Mouse (Mus musculus) bone marrow, adult 2 months (tissue): ENCODE results near the gene Gpr89. TPM values are rescaled to one million over a fixed set of nuclear protein-coding genes. Genes with fewer than 3 reads are reported as not detected.

ENCODE experiments used
- H3K27ac ChIP-seq: fragments of 200-500 bp; 2 replicates; pipeline ENCODE4 v1.5.1; 2012; ENCODE audit warnings: low read depth, mild to moderate bottlenecking, control low read depth, inconsistent platforms, low read length; ENCODE audit not compliant: control insufficient read depth, poor library complexity, insufficient read depth
- H3K4me1 ChIP-seq: fragments of 200-500 bp; 2 replicates; pipeline ENCODE4 v1.6.1; 2011; ENCODE audit warnings: low read length; ENCODE audit not compliant: control insufficient read depth, insufficient read depth
- H3K4me3 ChIP-seq: fragments of 200-500 bp; replicated peaks from 2 replicates; pipeline ENCODE3; 2011; ENCODE audit warnings: mild to moderate bottlenecking, low read depth, low read length, control low read depth; ENCODE audit not compliant: control insufficient read depth
- CTCF ChIP-seq: fragments of 200-500 bp; IDR thresholded peaks from 2 replicates; pipeline ENCODE4 v1.5.1; 2011; ENCODE audit warnings: low read length, control low read depth; ENCODE audit not compliant: control insufficient read depth, insufficient read depth
- POLR2A ChIP-seq: fragments of 200-500 bp; IDR thresholded peaks from 2 replicates; pipeline ENCODE4 v1.6.1; 2011; ENCODE audit warnings: low read depth, mild to moderate bottlenecking, control low read depth, low read length, borderline replicate concordance; ENCODE audit not compliant: control insufficient read depth
- WGBS: fragments of 180-500 bp; shearing (Covaris S2); methylation state at CpG from one replicate; pipeline ENCODE4 v1.1.7; 2018; 5-methylcytosine and 5-hydroxymethylcytosine counted together
- polyA plus RNA-seq: library from polyadenylated mRNA; stranded (reverse); fragments of >200 nt; gene quantifications from 2 replicates; pipeline ENCODE4 v1.2.4, GENCODE M21; 2011; ENCODE audit warnings: low replicate concordance; ENCODE audit not compliant: missing spikeins, insufficient read depth, insufficient read length

Gene Gpr89
- polyA plus RNA-seq, 1 experiment, result 8.8 TPM

GRCm38 (mm10) chr3:96845191-96845590 is 60.0 kb downstream of the Gpr89 start:
- H3K4me1 ChIP-seq, result no peaks in the 10 kb centered on the region
- no peak overlapping the region for H3K4me3 ChIP-seq
- TF ChIP-seq CTCF, result no peak
- no peak for TF ChIP-seq POLR2A
- no peak overlapping the region for H3K27ac ChIP-seq
- 86% methylated on average over 6 of the region's 6 CpGs for WGBS

DNA sequence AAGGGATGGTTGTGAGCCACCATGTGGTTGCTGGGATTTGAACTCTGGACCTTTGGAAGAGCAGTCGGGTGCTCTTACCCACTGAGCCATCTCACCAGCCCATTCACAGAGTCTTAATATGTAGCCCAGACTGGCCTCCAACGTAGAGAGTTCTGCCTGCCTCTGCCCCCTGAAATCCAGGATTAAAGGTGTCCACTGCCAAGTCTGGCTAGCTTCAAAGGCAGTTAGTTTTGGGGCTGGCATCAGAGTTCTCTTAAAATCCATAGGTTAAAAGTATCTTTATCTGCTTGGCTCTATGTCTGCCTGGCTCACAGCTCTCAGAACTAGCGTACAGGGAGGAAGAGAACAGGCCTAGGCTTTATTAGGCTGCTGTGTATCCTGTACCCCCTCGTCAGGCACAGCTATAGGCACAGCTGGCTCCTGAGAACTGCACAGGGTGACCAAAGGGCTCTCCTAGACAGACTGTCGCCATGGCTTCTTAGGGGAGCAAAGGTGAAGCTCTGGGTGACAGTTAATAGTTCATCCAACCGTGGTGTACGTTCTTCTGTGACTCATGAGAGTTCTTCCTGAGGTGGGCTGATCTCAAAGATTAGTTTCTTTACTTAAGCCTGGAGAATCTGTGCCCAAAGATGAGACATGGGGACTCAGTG is 66.0 kb downstream of the Gpr89 start:
- Histone ChIP-seq H3K4me3 (no peak overlapping the region), H3K27ac (no peak overlapping the region), H3K4me1 (no peaks in the 10 kb centered on the region)
- 77% methylated on average over 7 of the region's 7 CpGs for whole genome bisulfite sequencing
- no peak for TF ChIP-seq POLR2A
- no peak for TF ChIP-seq CTCF

GRCm38 (mm10) chr3:96836414-96836813 is 68.7 kb downstream of the Gpr89 start:
- Histone ChIP-seq H3K4me3 (no peak overlapping the region), H3K27ac (no peak overlapping the region), H3K4me1 (no peaks in the 10 kb centered on the region)
- WGBS, result 53% methylated on average over 2 of the region's 2 CpGs
- no peak for TF ChIP-seq CTCF
- TF ChIP-seq POLR2A, result no peak

GRCm38 (mm10) chr3:96834587-96835348 is 70.4 kb downstream of the Gpr89 start:
- no peak overlapping the region for H3K27ac ChIP-seq
- no peak overlapping the region for H3K4me3 ChIP-seq
- 76% methylated on average over 7 of the region's 7 CpGs for WGBS
- TF ChIP-seq CTCF, result no peak
- TF ChIP-seq POLR2A, result no peak
- H3K4me1 ChIP-seq, result no peaks in the 10 kb centered on the region

DNA sequence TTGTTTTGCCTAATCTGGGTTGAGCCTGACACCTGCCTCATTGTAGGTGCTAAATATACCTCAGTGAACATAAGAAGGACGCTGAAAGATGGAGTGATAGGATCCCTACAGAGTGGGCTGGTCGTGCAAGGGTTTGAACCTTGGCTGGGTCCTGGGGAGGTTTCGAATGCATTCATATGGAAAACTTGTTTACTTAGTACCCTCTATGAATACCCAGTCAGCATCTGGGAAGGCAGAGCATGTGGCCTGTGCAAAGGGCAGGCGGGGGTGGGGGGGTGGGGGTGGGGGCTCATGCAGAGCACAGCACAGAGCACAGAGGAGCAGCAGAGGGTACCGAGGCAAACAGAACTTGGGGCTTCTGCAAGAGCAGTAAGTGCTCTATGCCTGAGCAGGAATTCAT is 72.2 kb downstream of the Gpr89 start:
- Histone ChIP-seq H3K4me3 (no peak overlapping the region), H3K4me1 (no peaks in the 10 kb centered on the region), H3K27ac (no peak overlapping the region)
- WGBS, result 76% methylated on average over 5 of the region's 5 CpGs
- TF ChIP-seq CTCF (no peak), POLR2A (no peak)

DNA sequence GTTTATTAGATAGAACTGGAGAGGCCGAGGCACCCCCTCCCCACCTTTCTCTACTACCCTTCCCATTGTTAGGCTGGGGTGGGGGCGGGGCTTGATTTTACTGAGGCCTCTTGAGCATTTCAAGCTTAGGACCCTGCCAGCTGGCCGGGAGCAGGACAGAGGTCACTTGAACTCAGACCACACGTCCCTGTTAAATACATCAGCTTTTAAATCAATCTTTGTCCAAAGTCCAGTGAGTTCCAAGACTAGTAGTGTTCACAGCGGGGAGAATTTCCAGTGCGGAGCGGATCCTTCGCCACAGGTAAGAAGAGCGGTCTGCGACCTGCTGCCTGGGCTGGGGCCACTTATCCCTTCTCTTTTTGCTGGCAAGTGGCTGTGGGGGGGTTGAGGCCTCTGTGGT is 75.3 kb downstream of the Gpr89 start:
- WGBS, result 89% methylated on average over 10 of the region's 10 CpGs
- no peak overlapping the region for H3K27ac ChIP-seq
- TF ChIP-seq POLR2A (no peak), CTCF (no peak)

DNA sequence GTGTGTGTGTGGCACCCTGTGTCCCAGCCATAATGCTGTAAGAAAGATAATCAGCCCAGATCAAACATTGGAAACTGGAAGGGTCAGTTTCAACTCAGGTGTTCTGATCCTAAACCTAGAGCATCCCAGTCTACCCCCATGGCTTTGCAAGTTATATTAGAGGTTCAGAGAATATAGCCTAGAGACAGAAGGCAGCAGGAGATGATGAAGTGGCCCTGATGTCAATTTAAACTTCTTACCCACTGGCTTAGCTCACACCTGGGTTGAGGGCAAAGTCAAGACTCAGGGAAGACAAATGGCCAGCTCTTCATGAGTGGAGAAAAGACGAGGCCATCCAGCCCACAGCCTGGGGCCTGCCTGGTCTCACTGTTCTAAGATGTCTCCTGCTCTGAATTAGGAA is 76.2 kb downstream of the Gpr89 start, which contains the start of the genes Pdzk1 and Cd160:
Gene Pdzk1, plus strand, starts transcription at position 301 of the 400 bp plus-strand sequence.
Gene Cd160, minus strand, starts transcription at position 368 of the 400 bp plus-strand sequence.
- Histone ChIP-seq H3K27ac (no peak within 1 kb of the TSS), H3K4me1 (no peaks in the 10 kb centered on the region), H3K4me3 (no peak within 1 kb of the TSS)
- no peak for TF ChIP-seq POLR2A
- no peak for TF ChIP-seq CTCF
- 64% methylated on average over 1 of the region's 1 CpGs for WGBS

More for the DNA sequence above, 75.3 kb downstream of the Gpr89 start:
- no peaks in the 10 kb centered on the region for H3K4me1 ChIP-seq
- H3K4me3 ChIP-seq, result no peak overlapping the region

DNA sequence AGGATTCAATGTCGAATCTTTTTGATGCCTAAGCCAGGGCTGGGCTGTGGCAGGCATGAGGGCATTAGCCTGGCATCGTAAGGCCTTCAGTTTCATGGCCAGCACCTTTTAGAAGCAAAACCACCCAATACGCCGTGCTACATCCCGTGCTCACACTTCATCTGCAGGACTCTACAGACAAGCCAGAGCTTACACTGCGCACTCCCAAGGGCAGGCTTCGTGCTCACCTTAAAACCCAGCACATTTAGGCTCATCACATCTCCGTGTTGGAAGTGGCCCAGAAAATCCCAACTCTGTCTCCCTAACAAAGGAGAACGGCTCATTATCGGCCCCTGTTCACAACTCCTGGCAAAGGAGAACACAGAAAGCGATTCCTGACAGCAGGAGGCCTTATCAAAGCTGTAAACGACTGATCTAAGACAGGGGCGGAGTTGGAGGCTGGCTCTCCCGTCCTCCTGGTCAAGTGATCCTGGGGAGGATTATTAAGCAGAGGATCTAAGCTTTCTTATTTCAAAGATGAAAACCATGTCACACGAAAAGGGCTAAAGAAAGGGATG is 76.8 kb downstream of the Gpr89 start:
- H3K4me1 ChIP-seq, result no peaks in the 10 kb centered on the region
- 72% methylated on average over 15 of the region's 15 CpGs for WGBS
- no peak overlapping the region for H3K4me3 ChIP-seq
- TF ChIP-seq POLR2A, result no peak
- no peak for TF ChIP-seq CTCF
- no peak overlapping the region for H3K27ac ChIP-seq
